Mouse (Mus musculus) heart, postnatal 10 days (tissue): Measurements from ENCODE around the gene Gm10663. TPM values are rescaled to one million over a fixed set of nuclear protein-coding genes. Genes with fewer than 3 reads are reported as not detected.

Experiments used
- DNase-seq, 2 experiments: peaks; one replicate each; pipeline ENCODE4 v3.0.0; 2021
- intact Hi-C: fragments of 180-260 bp; cut with DNase I; formaldehyde crosslinking; loops from one replicate; pipeline ENCODE4 v1.15.1; 2025
- total RNA-seq, 2 experiments: library from RNA; stranded (reverse); gene quantifications; 2 replicates each; pipeline ENCODE4 v1.2.3; 2021

Gm10663 gene
- not detected for total RNA-seq

- DNase-seq: no peak
- intact Hi-C loops: no loop called here
Observed at GRCm38 (mm10) chr8:65074733-65075132, at the start of gene Gm10663. Gene Gm10663, plus strand, starts transcription at chr8:65075033.

DNA sequence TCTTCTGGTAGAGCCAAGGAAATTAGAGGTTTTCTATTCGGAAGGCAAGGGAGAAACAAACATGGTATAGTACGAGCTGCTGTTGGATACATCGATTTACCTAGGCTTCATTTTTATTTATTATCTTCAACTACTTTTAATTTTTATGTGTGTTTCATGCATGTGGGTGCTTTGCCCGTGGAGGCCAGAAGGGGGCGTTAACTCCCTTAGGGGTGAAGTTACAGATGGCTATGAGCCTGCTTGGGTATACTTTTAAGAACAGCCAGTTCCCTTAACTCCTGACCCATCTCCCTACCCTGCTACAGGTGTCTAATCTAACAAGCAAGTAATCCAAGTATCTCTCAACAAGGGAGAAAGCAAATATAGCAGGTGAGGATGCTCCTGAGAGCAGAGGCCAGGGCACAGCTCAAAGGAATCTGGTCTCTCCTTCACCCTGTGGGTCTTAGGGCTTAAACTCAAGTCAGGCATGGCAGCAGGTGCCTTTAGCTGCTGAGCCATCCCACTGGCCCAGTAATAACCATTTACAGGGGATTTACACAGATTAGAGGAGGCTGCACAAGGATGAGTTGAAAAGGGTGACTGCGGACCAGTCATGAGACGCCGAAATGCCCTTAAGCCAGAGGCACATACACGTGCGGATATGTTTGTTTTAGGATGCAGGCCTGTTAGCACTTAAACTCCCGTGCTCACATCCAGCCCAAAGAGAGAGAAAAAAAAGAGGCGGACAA lies 45.7 kb upstream of the Gm10663 start:
- DNase-seq: no peak
- intact Hi-C loops: loop anchor here (10.0 kb wide), 1 partner anchor 1406 kb away; no protein-coding TSS in a partner anchor

- intact Hi-C loops: loop anchor here (10.0 kb wide), 1 partner anchor 1405 kb away; no protein-coding TSS in a partner anchor
- DNase-seq: no peak
Observed at GRCm38 (mm10) chr8:65029776-65030175, 45.1 kb upstream of the Gm10663 start.

GRCm38 (mm10) chr8:65030735-65031485 lies 43.9 kb upstream of the Gm10663 start:
- DNase-seq: no peak
- intact Hi-C loops: no loop called here

GRCm38 (mm10) chr8:65032107-65032506 lies 42.7 kb upstream of the Gm10663 start:
- no peak for DNase-seq
- intact Hi-C loops: no loop called here

DNA sequence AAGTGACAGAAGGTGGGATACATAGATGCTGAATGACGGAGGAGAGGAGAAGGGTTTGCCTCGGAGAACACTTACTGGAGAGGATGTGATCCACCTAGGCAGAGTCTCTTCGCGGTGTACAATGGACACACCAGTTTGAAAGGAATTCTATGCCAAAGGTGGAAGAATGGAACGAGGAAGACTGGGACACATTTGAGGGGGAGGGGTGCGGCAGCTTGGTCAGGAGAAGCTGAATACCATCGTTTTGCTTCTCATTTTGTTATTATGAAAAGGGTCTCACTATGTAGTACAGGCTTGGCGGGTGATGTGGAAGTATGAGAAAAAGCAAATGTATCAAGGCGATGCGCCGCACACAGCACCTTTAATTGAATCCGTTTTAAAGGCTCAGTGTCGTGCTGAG lies 41.8 kb upstream of the Gm10663 start:
- no peak for DNase-seq
- intact Hi-C loops: no loop called here

DNA sequence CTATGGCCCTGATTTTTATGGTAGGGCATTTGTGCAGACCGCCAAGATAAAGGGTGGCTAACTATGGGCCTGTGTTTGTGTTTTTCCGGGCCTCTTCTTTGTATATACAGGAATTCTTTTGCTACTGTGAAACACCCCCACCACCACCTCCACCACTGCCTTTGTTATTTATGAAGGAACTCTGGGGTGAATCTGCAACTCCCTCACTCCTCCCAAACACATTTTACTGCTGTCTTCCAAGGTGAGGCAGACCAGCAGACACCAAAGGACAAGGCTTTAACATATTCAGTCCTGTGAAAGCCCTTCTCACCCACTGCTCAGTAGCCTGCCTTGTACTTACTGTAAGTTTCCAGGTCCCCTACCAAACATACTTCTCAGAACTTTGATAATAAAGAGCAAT lies 40.7 kb upstream of the Gm10663 start:
- intact Hi-C loops: no loop called here
- no peak for DNase-seq

GRCm38 (mm10) chr8:65037117-65037533 lies 37.7 kb upstream of the Gm10663 start, which contains the start of gene Apela:
Gene Apela, minus strand, starts transcription at chr8:65037336.
- DNase-seq: peak; percentile 4 to 6
- intact Hi-C loops: no loop called here

DNA sequence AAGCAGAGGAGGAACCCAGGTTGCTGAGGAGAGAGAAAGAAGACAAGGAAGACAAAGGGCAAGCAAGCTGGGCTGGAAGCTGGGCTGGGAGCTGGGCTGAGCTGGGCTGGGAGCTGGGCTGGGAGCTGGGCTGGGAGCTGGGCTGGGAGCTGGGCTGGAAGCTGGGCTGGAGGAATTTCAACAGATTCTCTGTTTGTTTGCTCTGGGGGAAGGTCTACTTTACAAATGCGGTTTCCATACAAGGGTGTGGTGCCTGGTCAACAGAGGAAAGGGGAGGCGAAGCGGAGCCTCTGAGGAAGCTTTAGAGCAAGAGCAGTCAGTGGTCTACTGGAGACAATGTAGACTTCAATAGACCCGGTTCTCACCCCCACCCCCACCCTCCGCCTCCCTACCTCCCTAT lies 28.3 kb upstream of the Gm10663 start:
- DNase-seq: no peak
- intact Hi-C loops: no loop called here

- DNase-seq: no peak
Observed at GRCm38 (mm10) chr8:65047193-65047592, 27.6 kb upstream of the Gm10663 start.

GRCm38 (mm10) chr8:65047801-65048200 lies 27.0 kb upstream of the Gm10663 start:
- intact Hi-C loops: no loop called here
- no peak for DNase-seq

More at GRCm38 (mm10) chr8:65047193-65047592, 27.6 kb upstream of the Gm10663 start:
- intact Hi-C loops: no loop called here

- DNase-seq: no peak
- intact Hi-C loops: no loop called here
Observed at GRCm38 (mm10) chr8:65053554-65053953, 21.3 kb upstream of the Gm10663 start.

GRCm38 (mm10) chr8:65053968-65054367 lies 20.9 kb upstream of the Gm10663 start:
- DNase-seq: no peak
- intact Hi-C loops: no loop called here

- intact Hi-C loops: no loop called here
- no peak for DNase-seq
Observed at GRCm38 (mm10) chr8:65056722-65057121, 18.1 kb upstream of the Gm10663 start.

GRCm38 (mm10) chr8:65062195-65062594 lies 12.6 kb upstream of the Gm10663 start:
- intact Hi-C loops: no loop called here
- no peak for DNase-seq

DNA sequence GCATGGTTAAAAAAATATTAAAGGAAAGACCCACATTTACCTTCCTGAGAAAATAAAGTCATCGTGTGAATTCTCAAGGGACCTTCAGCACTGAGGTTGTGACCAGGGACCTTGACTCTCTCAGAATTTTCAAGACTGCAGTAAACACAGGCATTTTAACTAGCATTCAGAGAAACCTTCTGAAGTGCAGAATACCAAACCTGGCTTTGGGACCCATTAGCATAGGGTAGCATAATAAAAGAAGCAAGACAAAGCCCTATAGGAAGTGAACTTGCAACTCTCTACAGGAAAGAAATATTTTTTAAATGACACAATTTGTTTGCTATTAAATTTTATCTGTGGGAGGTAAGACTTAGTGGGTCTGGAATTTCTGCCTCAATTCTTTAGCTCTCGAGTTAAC lies 10.8 kb upstream of the Gm10663 start:
- intact Hi-C loops: no loop called here
- DNase-seq: no peak

GRCm38 (mm10) chr8:65065622-65066021 lies 9.2 kb upstream of the Gm10663 start:
- intact Hi-C loops: no loop called here
- no peak for DNase-seq

GRCm38 (mm10) chr8:65067031-65067430 lies 7.8 kb upstream of the Gm10663 start:
- intact Hi-C loops: no loop called here
- DNase-seq: no peak

DNA sequence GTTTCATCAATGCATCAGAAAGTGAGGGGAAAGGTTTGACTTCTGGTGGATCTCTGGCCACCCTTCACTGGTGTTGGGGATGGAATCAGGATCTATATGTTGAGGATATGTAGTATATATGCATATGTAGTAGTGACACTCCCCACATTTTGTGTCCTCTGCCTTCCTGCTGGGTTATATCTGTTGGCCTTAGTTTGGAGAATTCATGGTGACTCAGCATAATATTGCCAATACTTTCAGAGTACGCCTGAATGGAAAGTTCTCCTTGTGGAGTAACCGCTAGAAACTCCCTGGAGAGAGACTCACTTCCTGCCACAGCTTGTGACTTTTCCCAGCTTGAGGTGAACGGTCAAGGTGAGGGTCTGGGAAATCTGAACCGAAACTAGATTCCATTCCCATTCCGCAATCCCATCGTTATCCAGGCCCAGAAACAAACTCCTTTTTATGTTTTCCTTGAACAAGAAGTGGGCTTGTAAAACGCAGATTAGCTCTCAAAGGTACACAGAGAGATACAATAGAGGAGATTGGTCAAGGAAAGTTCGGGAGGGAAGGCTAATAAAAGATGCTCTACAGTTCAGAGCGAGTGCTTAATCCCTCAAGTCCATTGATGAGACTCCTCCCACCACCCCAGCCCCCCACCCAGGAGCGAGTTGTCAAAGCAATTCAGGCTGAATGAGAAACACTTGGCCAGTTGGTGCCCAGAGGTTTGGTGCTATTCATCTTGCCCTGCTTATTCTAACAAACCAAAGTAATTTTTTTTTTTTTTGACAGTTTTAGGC lies 7.0 kb upstream of the Gm10663 start:
- intact Hi-C loops: no loop called here
- no peak for DNase-seq

DNA sequence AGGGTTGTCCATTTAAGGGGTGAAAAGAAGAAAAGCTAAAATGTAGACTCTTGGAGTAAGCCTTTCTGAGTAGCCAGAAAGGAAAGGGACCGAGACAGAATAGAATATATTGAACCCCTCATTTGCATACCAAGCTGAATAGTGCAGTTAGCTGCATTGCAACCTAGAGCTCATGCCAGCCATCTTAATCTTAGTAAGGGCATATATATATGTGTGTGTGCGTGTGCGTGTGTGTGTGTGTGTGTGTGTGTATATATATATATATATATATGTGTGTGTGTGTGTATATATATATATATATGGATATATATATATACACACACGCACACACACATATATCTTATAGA lies 6.4 kb upstream of the Gm10663 start:
- no peak for DNase-seq
- intact Hi-C loops: no loop called here

- DNase-seq: no peak
- intact Hi-C loops: no loop called here
Observed at GRCm38 (mm10) chr8:65070996-65071395, 3.8 kb upstream of the Gm10663 start.
